Comparison of ENCODE assay signal across 8 mouse cellular contexts in genomic region chr10:59324311-59325165, GRCm38 (mm10). TPM values are rescaled to one million over a fixed set of nuclear protein-coding genes. Genes with fewer than 3 reads are reported as not detected.
DNase-seq lines count a peak whose midpoint lies in the region; ATAC-seq and TF ChIP-seq lines count a peak whose summit lies in the region.

No protein-coding gene starts in this region.

- 18% methylated on average over 15 of the region's 15 CpGs for WGBS in heart, embryonic 10.5 days
- WGBS in limb, embryonic 14.5 days: 10% methylated on average over 15 of the region's 15 CpGs
- 20% methylated on average over 15 of the region's 15 CpGs for WGBS in neural tube, embryonic 13.5 days

- DNase-seq in heart, embryonic 10.5 days (ENCODE audit: low spot score): no peak
- no peak for DNase-seq in heart, adult 11 months
- peak; percentile 34 to 35 for DNase-seq in heart, postnatal 10 days
- peak; percentile 76 for DNase-seq in limb, embryonic 14.5 days (ENCODE audit: low spot score)
- DNase-seq in urinary bladder, postnatal 10 days (ENCODE audit: low spot score): no peak
- no peak for DNase-seq in adrenal gland, postnatal 4 days (ENCODE audit: low spot score in 2 of 2)

- peak overlapping the region; percentile 86 for H3K4me3 ChIP-seq in heart, embryonic 10.5 days
- peak overlapping the region; percentile 94 for H3K4me3 ChIP-seq in brown adipose tissue, adult 24 weeks (ENCODE audit: insufficient read depth, low read depth, low read length)
- H3K4me3 ChIP-seq in limb, embryonic 14.5 days (replicated peaks; ENCODE audit: low read length): peak overlapping the region; percentile 74
- peak overlapping the region; percentile 87 for H3K4me3 ChIP-seq in neural tube, embryonic 13.5 days

- H3K4me1 ChIP-seq in heart, embryonic 10.5 days: peaks cover 26% of the 10 kb centered on the region
- peaks cover 4% of the 10 kb centered on the region; the same call in 1 of the 2 replicates for H3K4me1 ChIP-seq in brown adipose tissue, adult 24 weeks (ENCODE audit: control insufficient read depth, insufficient read depth, insufficient read length, low read length)
- peaks cover 19% of the 10 kb centered on the region for H3K4me1 ChIP-seq in limb, embryonic 14.5 days (ENCODE audit: control insufficient read depth, insufficient read depth, low read length)
- H3K4me1 ChIP-seq in neural tube, embryonic 13.5 days (replicated peaks): peaks cover 33% of the 10 kb centered on the region

- H3K9ac ChIP-seq in limb, embryonic 14.5 days (ENCODE audit: low read depth, low read length, severe bottlenecking): peak overlapping the region; percentile 83
- peak overlapping the region; percentile 96 for H3K9ac ChIP-seq in neural tube, embryonic 13.5 days

- intact Hi-C loops in heart, postnatal 10 days (cut with DNase I): no loop called here

- H3K9me3 ChIP-seq in heart, embryonic 10.5 days: no peaks in the 10 kb centered on the region
- no peaks in the 10 kb centered on the region for H3K9me3 ChIP-seq in limb, embryonic 14.5 days (ENCODE audit: control insufficient read depth, low read length)
- no peaks in the 10 kb centered on the region for H3K9me3 ChIP-seq in neural tube, embryonic 13.5 days

- no peak for ATAC-seq in limb, embryonic 14.5 days (ENCODE audit: low FRiP score, low read depth)
- no peak for ATAC-seq in neural tube, embryonic 13.5 days (ENCODE audit: low read depth)

- TF ChIP-seq POLR2A in limb, embryonic 14.5 days (IDR thresholded peaks at IDR 0.05; ENCODE audit: borderline replicate concordance, extremely low read depth, insufficient read depth, insufficient read length): no peak

- no peaks in the 10 kb centered on the region for H3K27me3 ChIP-seq in heart, embryonic 10.5 days (ENCODE audit: insufficient read depth, poor library complexity, severe bottlenecking)
- no peaks in the 10 kb centered on the region for H3K27me3 ChIP-seq in limb, embryonic 14.5 days (ENCODE audit: control insufficient read depth, insufficient read depth, low read length)
- H3K27me3 ChIP-seq in neural tube, embryonic 13.5 days: no peaks in the 10 kb centered on the region

- H3K4me2 ChIP-seq in limb, embryonic 14.5 days (replicated peaks; ENCODE audit: low read depth, low read length, severe bottlenecking): peak overlapping the region; percentile 73
- H3K4me2 ChIP-seq in neural tube, embryonic 13.5 days: peak overlapping the region; percentile 88

- peak overlapping the region; percentile 98 for H3K27ac ChIP-seq in heart, embryonic 10.5 days
- H3K27ac ChIP-seq in brown adipose tissue, adult 24 weeks (replicated peaks; ENCODE audit: low read depth, low read length): peak overlapping the region; percentile 95
- peak overlapping the region; percentile 94 for H3K27ac ChIP-seq in limb, embryonic 14.5 days (replicated peaks; ENCODE audit: low read depth, low read length)
- peak overlapping the region; percentile 97 for H3K27ac ChIP-seq in neural tube, embryonic 13.5 days (replicated peaks)

- H3K36me3 ChIP-seq in heart, embryonic 10.5 days: peaks cover 7% of the 10 kb centered on the region; the same call in 1 of the 2 replicates
- no peaks in the 10 kb centered on the region for H3K36me3 ChIP-seq in limb, embryonic 14.5 days (ENCODE audit: control insufficient read depth, insufficient read depth, low read length)
- H3K36me3 ChIP-seq in neural tube, embryonic 13.5 days: no peaks in the 10 kb centered on the region

RNA-seq across cellular contexts. Expression of gene P4ha1, which starts 1.4 kb away (rescaled TPM):
- 55.0 and 66.4 TPM in 2 replicates for polyA plus RNA-seq in heart, embryonic 10.5 days (2016; fragmentation: Nextera tagmentation; extraction: Ambion mirVana)
- 13.4 and 49.0 TPM in 2 replicates for polyA plus RNA-seq in brown adipose tissue, adult 24 weeks (2012; ENCODE audit: insufficient read depth, insufficient read length, missing spikeins)
- 10 to 100 TPM; 22.7 to 24.6 TPM for total RNA-seq in heart, postnatal 10 days (2021)
- polyA plus RNA-seq in limb, embryonic 14.5 days (2012; rRNA removed): 89.7 and 95.1 TPM in 2 replicates
- 108 and 110 TPM in 2 replicates for polyA plus RNA-seq in limb, embryonic 14.5 days (2014; fragmentation: Nextera tagmentation; extraction: Ambion mirVana)
- polyA plus RNA-seq in neural tube, embryonic 13.5 days (2015; fragmentation: Nextera tagmentation; extraction: Ambion mirVana): 32.7 and 41.9 TPM in 2 replicates
- 10 to 100 TPM; 22.9 to 25.0 TPM for total RNA-seq in adrenal gland, postnatal 4 days (2021)

Comparison
In these comparisons a context has a peak if more than half of its experiments do, and no peak if none do; other contexts are left out.
1. DNase-seq: peak in heart, postnatal 10 days (2 of 2) and limb, embryonic 14.5 days (single experiment); none in heart, embryonic 10.5 days (single experiment), heart, adult 11 months (single experiment), urinary bladder, postnatal 10 days (single experiment) and adrenal gland, postnatal 4 days (0 of 2).
2. Peak in every context shown above with its lines, with median percentiles within 50 percentile points of each other: H3K27ac ChIP-seq and H3K4me3 ChIP-seq.